In the genomic region with DNA sequence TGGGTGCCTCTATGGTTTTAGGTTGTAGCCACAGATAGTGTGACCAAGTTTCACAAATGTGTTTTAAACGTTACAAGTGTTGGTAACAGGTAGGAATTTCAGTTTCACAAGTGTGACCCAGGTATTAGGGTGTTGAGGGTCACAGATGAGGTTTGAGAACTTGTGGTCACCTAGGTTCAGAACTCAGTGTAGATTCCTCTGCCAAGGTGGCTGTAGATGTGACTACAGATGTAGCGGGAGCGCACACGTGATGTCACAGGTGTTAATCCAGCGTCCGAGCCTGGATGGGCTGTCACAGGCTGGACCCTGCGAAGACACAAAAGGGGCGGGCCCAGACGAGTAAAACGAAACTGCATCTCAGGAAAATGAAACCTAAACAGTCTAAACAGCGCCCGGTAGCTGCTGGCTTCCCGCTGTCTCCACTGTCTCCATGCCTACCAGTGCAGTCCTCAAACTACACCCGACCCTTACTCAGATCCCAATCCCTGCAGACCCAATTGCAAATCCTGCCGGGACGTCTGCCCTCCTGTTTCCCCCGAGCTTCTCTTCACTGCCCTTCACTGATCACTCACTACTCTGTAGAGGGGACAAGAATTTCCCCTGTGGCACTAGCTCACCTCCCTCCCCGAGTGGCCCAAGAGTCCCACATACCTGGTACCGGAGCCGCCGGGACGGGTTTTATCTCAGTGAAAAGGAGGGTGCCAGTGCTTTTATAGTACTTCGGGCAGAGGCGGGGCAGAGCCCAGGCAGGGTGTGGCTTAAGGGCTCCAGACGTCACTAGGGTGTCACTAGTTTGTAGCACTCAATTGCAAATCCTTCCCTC, we compare ENCODE assay signal across 8 mouse cellular contexts. TPM values are rescaled to one million over a fixed set of nuclear protein-coding genes. Genes with fewer than 3 reads are reported as not detected.
A peak's percentile ranks its signal among the peaks of the same experiment; 100 is the strongest.
DNase-seq lines count a peak whose midpoint lies in the region; ATAC-seq and TF ChIP-seq lines count a peak whose summit lies in the region.

A gene (minus strand): TSS at position 743 of the 823 bp plus-strand sequence.

- peak within 1 kb of the TSS; percentile 22 for H3K4me3 ChIP-seq in hindbrain, embryonic 14.5 days (replicated peaks; ENCODE audit: low read length)
- H3K4me3 ChIP-seq in liver, adult 2 months (ENCODE audit: insufficient read depth, low read depth, low read length) = peak within 1 kb of the TSS; percentile 69
- peak within 1 kb of the TSS; percentile 21; the same call in 1 of the 2 replicates for H3K4me3 ChIP-seq in midbrain, postnatal 0 days (ENCODE audit: low read depth, low read length)
- H3K4me3 ChIP-seq in stomach, embryonic 15.5 days (replicated peaks) = peak within 1 kb of the TSS; percentile 60

- TF ChIP-seq CTCF in liver, adult 2 months (IDR thresholded peaks at IDR 0.05; ENCODE audit: low read depth, low read length) = no peak
- no peak for TF ChIP-seq CTCF in midbrain, postnatal 0 days (IDR thresholded peaks at IDR 0.05)

- H3K4me1 ChIP-seq in hindbrain, embryonic 14.5 days (replicated peaks; ENCODE audit: control insufficient read depth, insufficient read depth, low read length) = 0 out of 2 replicates have a peak, but pooled peaks cover 7% of the 10 kb centered on the region
- peaks cover 12% of the 10 kb centered on the region; the same call in 1 of the 2 replicates for H3K4me1 ChIP-seq in liver, adult 2 months (ENCODE audit: control insufficient read depth, insufficient read depth, low read length)
- H3K4me1 ChIP-seq in midbrain, postnatal 0 days (ENCODE audit: insufficient read depth, low read length) = no peaks in the 10 kb centered on the region
- H3K4me1 ChIP-seq in stomach, embryonic 15.5 days = peaks cover 9% of the 10 kb centered on the region

- H3K9me3 ChIP-seq in hindbrain, embryonic 14.5 days (ENCODE audit: control insufficient read depth, low read length) = no peaks in the 10 kb centered on the region
- H3K9me3 ChIP-seq in midbrain, postnatal 0 days (ENCODE audit: low read length) = no peaks in the 10 kb centered on the region
- no peaks in the 10 kb centered on the region for H3K9me3 ChIP-seq in stomach, embryonic 15.5 days

- peak; percentile 86 for TF ChIP-seq POLR2A in liver, adult 2 months (IDR thresholded peaks at IDR 0.05; ENCODE audit: extremely low read depth, insufficient read depth, low read length)

- WGBS in hindbrain, embryonic 14.5 days = 18% methylated on average over 25 of the region's 25 CpGs
- 2% methylated on average over 25 of the region's 25 CpGs for WGBS in liver, adult 2 months
- WGBS in midbrain, postnatal 0 days = 12% methylated on average over 25 of the region's 25 CpGs
- 6% methylated on average over 25 of the region's 25 CpGs for WGBS in stomach, embryonic 15.5 days

- peak within 1 kb of the TSS; percentile 33; the same call in 1 of the 2 replicates for H3K9ac ChIP-seq in hindbrain, embryonic 14.5 days
- peak within 1 kb of the TSS; percentile 87 for H3K9ac ChIP-seq in liver, adult 2 months (ENCODE audit: low read depth, low read length)
- 0 out of 2 replicates have a peak within 1 kb of the TSS, but pooled peaks have one; percentile 0 for H3K9ac ChIP-seq in midbrain, postnatal 0 days (replicated peaks; ENCODE audit: low read length, poor library complexity, severe bottlenecking)
- peak within 1 kb of the TSS; percentile 41 for H3K9ac ChIP-seq in stomach, embryonic 15.5 days

- H3K79me2 ChIP-seq in liver, adult 2 months (ENCODE audit: control insufficient read depth, insufficient read depth, low read length) = no peaks in the 10 kb centered on the region

- ATAC-seq in hindbrain, embryonic 14.5 days (ENCODE audit: low FRiP score) = peak; percentile 49; the same call in 1 of the 2 replicates
- ATAC-seq in midbrain, postnatal 0 days (ENCODE audit: low FRiP score) = no peak
- peak; percentile 78 for ATAC-seq in stomach, embryonic 15.5 days (ENCODE audit: insufficient read depth, low FRiP score, low read depth)

- H3K36me3 ChIP-seq in hindbrain, embryonic 14.5 days (replicated peaks; ENCODE audit: control insufficient read depth, insufficient read depth) = peaks cover 36% of the 10 kb centered on the region
- peaks cover 8% of the 10 kb centered on the region; the same call in 1 of the 2 replicates for H3K36me3 ChIP-seq in liver, adult 2 months (ENCODE audit: control insufficient read depth, insufficient read depth, low read length)
- H3K36me3 ChIP-seq in midbrain, postnatal 0 days (ENCODE audit: insufficient read depth, low read length) = peaks cover 32% of the 10 kb centered on the region
- peaks cover 35% of the 10 kb centered on the region for H3K36me3 ChIP-seq in stomach, embryonic 15.5 days

- DNase-seq in MN1 (ENCODE audit: low spot score) = peak; percentile 61
- DNase-seq in c-Kit-negative CD71-positive TER-119-positive erythroid progenitor cells, embryonic 14.5 days (ENCODE audit: low read depth, low spot score) = peak; percentile 71
- peak; percentile 10 for DNase-seq in forelimb bud, embryonic 11.5 days (ENCODE audit: low read depth, low spot score)
- no peak for DNase-seq in hindbrain, embryonic 14.5 days (ENCODE audit: low spot score)
- DNase-seq in liver, adult 2 months (ENCODE audit: extremely low read depth, low read depth, low spot score) = peak; percentile 71
- peak; percentile 11 for DNase-seq in midbrain, postnatal 0 days (ENCODE audit: low spot score)
- no peak for DNase-seq in right cerebral cortex, postnatal 14 days

- H3K27ac ChIP-seq in hindbrain, embryonic 14.5 days = no peak within 1 kb of the TSS
- H3K27ac ChIP-seq in liver, adult 2 months (replicated peaks; ENCODE audit: insufficient read depth, low read depth, low read length) = peak within 1 kb of the TSS; percentile 91
- no peak within 1 kb of the TSS for H3K27ac ChIP-seq in midbrain, postnatal 0 days (ENCODE audit: low read depth, low read length)
- no peak within 1 kb of the TSS for H3K27ac ChIP-seq in stomach, embryonic 15.5 days

- peak within 1 kb of the TSS; percentile 49 for H3K4me2 ChIP-seq in hindbrain, embryonic 14.5 days (replicated peaks)
- peak within 1 kb of the TSS; percentile 37 for H3K4me2 ChIP-seq in midbrain, postnatal 0 days (ENCODE audit: low read depth, low read length, poor library complexity, severe bottlenecking)
- peak within 1 kb of the TSS; percentile 93 for H3K4me2 ChIP-seq in stomach, embryonic 15.5 days

- no peaks in the 10 kb centered on the region for H3K27me3 ChIP-seq in hindbrain, embryonic 14.5 days (ENCODE audit: control insufficient read depth, insufficient read depth, low read length)
- H3K27me3 ChIP-seq in liver, adult 2 months (ENCODE audit: control insufficient read depth, insufficient read depth, low read length) = no peaks in the 10 kb centered on the region
- H3K27me3 ChIP-seq in midbrain, postnatal 0 days (ENCODE audit: insufficient read depth, low read length) = no peaks in the 10 kb centered on the region
- no peaks in the 10 kb centered on the region for H3K27me3 ChIP-seq in stomach, embryonic 15.5 days (replicated peaks)

RNA-seq across cellular contexts. Expression of the gene that starts here (rescaled TPM):
- polyA plus RNA-seq in hindbrain, embryonic 14.5 days (2014; fragmentation: Nextera tagmentation; extraction: Ambion mirVana) = 1.4 and 1.6 TPM in 2 replicates
- total RNA-seq in liver, adult 2 months (2014; rRNA removed) = 22.8 and 32.2 TPM in 2 replicates
- polyA plus RNA-seq in liver, adult 2 months (2012; rRNA removed) = 42.4 and 102 TPM in 2 replicates
- 3.9 and 4.5 TPM in 2 replicates for total RNA-seq in midbrain, postnatal 0 days (2014; rRNA removed)
- polyA plus RNA-seq in midbrain, postnatal 0 days (2015; fragmentation: Nextera tagmentation; extraction: Ambion mirVana) = 2.8 and 2.9 TPM in 2 replicates
- polyA plus RNA-seq in stomach, embryonic 15.5 days (2015; fragmentation: Nextera tagmentation; extraction: Ambion mirVana) = 4.6 and 5.7 TPM in 2 replicates

Comparison
In these comparisons a context has a peak if more than half of its experiments do, and no peak if none do; other contexts are left out.
1. DNase-seq: peak in MN1 (single experiment), c-Kit-negative CD71-positive TER-119-positive erythroid progenitor cells, embryonic 14.5 days (single experiment), forelimb bud, embryonic 11.5 days (single experiment), liver, adult 2 months (single experiment) and midbrain, postnatal 0 days (single experiment); none in hindbrain, embryonic 14.5 days (single experiment) and right cerebral cortex, postnatal 14 days (single experiment).
2. H3K4me2 ChIP-seq: peak in every context shown above with its lines; median percentile 93 in stomach, embryonic 15.5 days; 49 in hindbrain, embryonic 14.5 days; 37 in midbrain, postnatal 0 days.
3. H3K9ac ChIP-seq: peak in every context shown above with its lines; median percentile 87 in liver, adult 2 months; 41 in stomach, embryonic 15.5 days; 33 in hindbrain, embryonic 14.5 days; 0 in midbrain, postnatal 0 days.
4. Peak in every context shown above with its lines, with median percentiles within 50 percentile points of each other: H3K4me3 ChIP-seq.